Mouse (Mus musculus) ovary, postnatal 10 days (tissue): Measurements from ENCODE around the gene Lama2.

Experiments
- DNase-seq: peaks from one replicate; pipeline ENCODE4 v3.0.0; 2022; ENCODE audit warnings: low spot score

The Lama2 gene

GRCm38 (mm10) chr10:27619658-27620057, at the start of gene Lama2:
Gene Lama2, minus strand, starts transcription at chr10:27619758.
- no peak for DNase-seq

- DNase-seq: no peak
Measured at GRCm38 (mm10) chr10:27664391-27664790, 44.8 kb upstream of the Lama2 start.

DNA sequence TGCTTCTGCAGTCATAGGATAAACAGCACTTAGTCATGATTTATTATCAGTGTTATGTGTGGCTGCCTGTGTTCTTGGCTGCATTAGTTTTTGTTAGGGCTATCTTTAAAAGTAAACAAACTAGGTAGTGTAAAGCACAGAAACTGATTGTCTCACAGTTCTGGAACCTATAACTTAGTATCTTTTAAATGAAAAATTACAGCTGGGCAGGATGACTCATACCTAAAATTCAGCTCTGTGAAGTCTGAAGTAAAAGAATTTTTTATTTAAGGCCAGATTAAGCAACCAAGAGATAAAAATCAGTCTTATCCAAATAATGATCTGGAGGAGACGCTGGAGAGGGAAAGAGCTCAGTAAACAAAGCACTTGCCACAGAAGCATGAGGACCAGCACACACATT, 43.8 kb upstream of the Lama2 start:
- DNase-seq: no peak

DNA sequence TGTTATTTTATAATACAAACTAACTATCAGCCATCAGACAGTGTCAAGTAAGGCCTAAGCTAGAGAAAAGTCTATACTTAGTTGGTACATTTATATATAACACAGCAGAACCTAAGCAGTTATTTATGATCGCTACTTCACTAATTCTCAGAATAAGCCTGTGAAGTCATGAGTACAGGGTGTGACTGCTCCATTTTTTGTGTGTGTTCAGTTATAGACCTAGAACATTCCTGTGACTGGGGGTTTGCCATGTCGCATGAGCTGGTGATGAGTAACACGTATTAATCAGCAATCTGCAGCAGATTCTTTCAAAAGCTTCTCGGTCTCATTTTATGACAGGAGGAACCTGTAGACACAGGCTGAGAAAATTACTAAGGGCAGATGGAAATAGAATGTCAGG, 34.6 kb upstream of the Lama2 start:
- no peak for DNase-seq

- no peak for DNase-seq
Measured at GRCm38 (mm10) chr10:27652694-27653335, 33.3 kb upstream of the Lama2 start.

GRCm38 (mm10) chr10:27635721-27636120, 16.2 kb upstream of the Lama2 start:
- no peak for DNase-seq

DNA sequence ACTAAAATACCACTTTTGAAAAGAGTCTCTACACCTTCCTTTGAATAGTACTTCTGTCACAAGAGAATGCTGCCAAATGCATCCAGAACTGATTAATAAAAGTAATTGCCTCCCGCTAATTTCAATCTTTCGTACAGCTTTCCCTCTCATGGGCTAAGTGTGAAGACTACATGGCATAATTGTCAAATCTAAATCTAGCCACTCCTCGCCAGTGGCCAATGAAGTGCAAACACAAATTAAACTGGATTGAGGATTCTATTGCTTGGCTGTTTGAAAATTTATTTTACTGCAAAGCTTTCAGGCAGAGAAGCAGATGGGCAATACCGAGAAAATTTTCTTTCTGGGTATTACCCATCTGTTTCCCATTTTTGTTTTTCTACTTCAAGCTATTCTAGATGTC, 11.4 kb upstream of the Lama2 start:
- no peak for DNase-seq

- DNase-seq: no peak
Measured at GRCm38 (mm10) chr10:27621697-27622449, 2.3 kb upstream of the Lama2 start.

GRCm38 (mm10) chr10:27617522-27618020, 2.0 kb downstream of the Lama2 start:
- DNase-seq: no peak

- peak; percentile 19 for DNase-seq
Measured at GRCm38 (mm10) chr10:27616641-27617415, 2.7 kb downstream of the Lama2 start.

- DNase-seq: no peak
Measured at GRCm38 (mm10) chr10:27595675-27596074, 23.9 kb downstream of the Lama2 start.

- DNase-seq: no peak
Measured at GRCm38 (mm10) chr10:27533217-27533616, 86.3 kb downstream of the Lama2 start.

DNA sequence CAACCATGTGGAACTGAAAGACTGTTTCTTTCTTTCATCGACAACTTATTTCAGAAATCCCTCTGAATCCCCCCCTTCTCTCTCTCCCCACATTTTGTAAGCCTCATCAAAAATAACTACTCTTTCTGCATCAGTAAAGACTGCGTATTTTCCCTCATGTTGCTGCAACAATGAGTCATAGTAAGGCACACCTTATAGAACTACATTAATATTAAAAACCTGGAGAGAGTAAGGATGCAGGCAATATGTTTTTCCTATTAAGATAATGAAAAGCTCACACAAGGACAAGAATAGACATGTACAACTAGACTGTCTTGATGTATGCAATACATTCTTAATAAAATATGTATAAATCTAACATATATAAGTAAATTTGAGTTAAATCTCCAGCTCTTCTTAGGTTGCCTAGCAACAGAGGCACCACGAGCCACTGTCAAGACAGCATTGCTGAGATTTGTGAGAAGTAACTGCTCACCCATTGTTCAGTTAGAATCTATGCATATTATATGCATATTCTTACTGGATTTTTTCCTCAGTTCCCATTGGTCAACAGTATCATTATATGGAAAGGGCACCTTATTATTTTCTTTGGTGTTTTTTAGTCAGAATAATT, 110.6 kb downstream of the Lama2 start:
- no peak for DNase-seq

- DNase-seq: no peak
Measured at GRCm38 (mm10) chr10:27500863-27501262, 118.7 kb downstream of the Lama2 start.

DNA sequence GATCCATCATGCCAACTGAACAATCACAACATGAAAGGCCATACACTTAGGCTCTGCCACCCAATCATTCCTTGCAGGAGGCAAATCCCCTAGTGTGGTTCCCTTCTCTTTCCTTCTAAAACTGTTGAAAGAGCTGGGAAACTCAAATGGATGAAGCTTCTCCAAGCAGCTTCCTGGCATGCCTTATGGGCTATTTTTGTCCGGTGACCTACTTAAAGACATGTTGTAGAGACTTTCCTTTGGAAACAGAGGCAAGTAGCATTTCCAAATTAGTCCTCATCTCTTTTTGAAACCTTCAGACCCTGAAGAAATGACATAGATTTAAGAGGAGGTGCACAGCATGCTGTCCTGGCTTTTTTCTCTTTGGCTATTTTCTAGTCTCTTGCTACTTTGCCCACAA, 131.1 kb downstream of the Lama2 start:
- no peak for DNase-seq

DNA sequence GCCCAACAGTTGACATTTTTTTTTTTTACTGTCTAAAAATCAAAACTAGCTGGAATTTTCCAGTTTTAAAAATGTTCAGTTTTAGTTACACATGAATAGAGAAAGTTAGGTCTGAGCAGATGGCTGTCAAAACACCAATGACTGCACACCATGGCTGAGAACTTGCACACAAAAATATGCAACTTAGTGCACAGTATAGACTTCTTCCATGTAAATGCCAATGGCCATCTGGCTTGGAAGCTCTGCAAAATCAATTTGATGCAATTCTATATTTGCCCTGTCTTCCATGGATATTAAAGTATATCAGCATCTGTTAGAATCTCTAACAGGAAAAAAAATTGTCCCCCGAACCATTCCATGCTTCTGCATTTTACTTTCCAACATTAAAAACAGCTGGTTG, 135.5 kb downstream of the Lama2 start:
- DNase-seq: no peak

DNA sequence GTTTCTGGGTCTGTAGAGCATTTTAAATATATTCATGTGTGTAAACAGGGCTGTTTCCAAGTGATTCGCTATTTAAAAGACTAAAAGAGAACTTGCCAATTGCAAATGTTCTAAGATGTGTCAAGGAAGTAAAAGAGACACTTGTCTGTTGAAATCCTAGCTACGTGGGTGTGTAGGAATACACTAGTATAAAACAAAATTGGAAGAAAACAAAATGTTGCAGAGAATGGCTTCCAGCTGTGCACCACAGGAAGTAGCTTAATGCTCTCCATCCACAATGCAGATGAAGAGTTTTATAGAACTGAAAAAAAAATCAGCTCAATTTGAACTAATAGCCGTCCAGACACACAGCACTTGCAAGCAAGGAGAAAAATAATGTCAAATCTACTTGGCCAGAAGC, 144.0 kb downstream of the Lama2 start:
- no peak for DNase-seq

DNA sequence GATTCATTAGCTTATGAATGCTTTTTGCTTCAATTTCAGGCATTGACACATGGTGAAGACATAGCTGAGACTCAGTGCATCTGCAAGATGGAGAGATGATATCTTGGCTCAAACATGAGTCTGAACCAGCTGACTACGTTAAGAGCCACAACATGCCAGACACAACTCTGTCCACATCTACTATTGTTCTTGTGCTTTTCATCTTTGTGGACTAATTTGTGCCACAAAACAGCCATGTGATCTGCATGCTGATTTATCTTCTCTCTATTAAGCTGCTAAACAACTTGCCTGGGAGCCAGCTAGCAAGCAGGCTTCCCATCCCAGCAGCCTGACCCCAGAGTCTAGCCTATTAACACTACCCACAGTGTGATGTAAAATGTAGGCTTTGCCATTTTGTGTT, 151.3 kb downstream of the Lama2 start:
- no peak for DNase-seq

- no peak for DNase-seq
Measured at GRCm38 (mm10) chr10:27413583-27414465, 205.7 kb downstream of the Lama2 start.

DNA sequence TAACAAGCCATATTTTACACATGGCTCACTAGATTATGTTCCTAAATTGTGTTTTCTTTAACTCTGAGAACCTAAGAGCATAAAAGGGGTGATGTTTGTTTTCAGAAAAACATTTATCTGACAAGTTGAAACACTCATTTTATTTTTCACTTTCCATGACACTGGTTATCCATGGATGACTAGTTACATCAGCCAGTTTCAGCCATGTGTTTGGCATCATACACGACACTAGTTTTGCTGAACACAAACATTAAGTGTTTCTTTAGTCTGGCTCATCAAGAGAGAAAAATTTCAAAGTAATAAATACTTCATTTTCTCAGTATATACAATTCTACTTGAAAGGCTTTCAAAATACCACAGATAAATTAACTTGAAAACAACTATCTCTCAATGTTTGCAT, 228.8 kb downstream of the Lama2 start:
- no peak for DNase-seq

- no peak for DNase-seq
Measured at GRCm38 (mm10) chr10:27387531-27387930, 232.0 kb downstream of the Lama2 start.
